Mouse (Mus musculus) adrenal gland, adult 8-10 months (tissue): ENCODE data around the gene Wwc2. TPM values are rescaled to one million over a fixed set of nuclear protein-coding genes. Genes with fewer than 3 reads are reported as not detected.

Source experiments
- DNase-seq: peaks from one replicate; pipeline ENCODE4 v3.0.0; 2022
- total RNA-seq, 4 experiments: library from RNA; stranded (reverse); gene quantifications; 2 replicates each; pipeline ENCODE4 v1.2.4; 2022

Gene Wwc2
- total RNA-seq = 10 to 100 TPM; 21.6 to 34.4 (median 28.8) TPM

GRCm38 (mm10) chr8:47990911-47991820, at the start of gene Wwc2:
Gene Wwc2 (minus strand): TSS chr8:47990924.
- DNase-seq = peak; percentile 82

- no peak for DNase-seq
Observed at GRCm38 (mm10) chr8:48038261-48038934, 47.7 kb upstream of the Wwc2 start.

- DNase-seq = no peak
Observed at GRCm38 (mm10) chr8:48032046-48032445, 41.3 kb upstream of the Wwc2 start.

GRCm38 (mm10) chr8:48030667-48031066, 39.9 kb upstream of the Wwc2 start:
- no peak for DNase-seq

GRCm38 (mm10) chr8:48026796-48027195, 36.1 kb upstream of the Wwc2 start:
- no peak for DNase-seq

GRCm38 (mm10) chr8:48023206-48023605, 32.5 kb upstream of the Wwc2 start:
- no peak for DNase-seq

GRCm38 (mm10) chr8:48019737-48020136, 29.0 kb upstream of the Wwc2 start:
- no peak for DNase-seq

- peak; percentile 50 for DNase-seq
Observed at GRCm38 (mm10) chr8:48016538-48016937, 25.8 kb upstream of the Wwc2 start.

- DNase-seq = peak; percentile 59
Observed at GRCm38 (mm10) chr8:48014386-48014785, 23.7 kb upstream of the Wwc2 start.

GRCm38 (mm10) chr8:48013281-48013680, 22.6 kb upstream of the Wwc2 start:
- no peak for DNase-seq

GRCm38 (mm10) chr8:48011871-48012270, 21.1 kb upstream of the Wwc2 start:
- no peak for DNase-seq

GRCm38 (mm10) chr8:48010977-48011376, 20.3 kb upstream of the Wwc2 start:
- no peak for DNase-seq

GRCm38 (mm10) chr8:48009399-48009798, 18.7 kb upstream of the Wwc2 start:
- no peak for DNase-seq

- DNase-seq = no peak
Observed at GRCm38 (mm10) chr8:48008936-48009335, 18.2 kb upstream of the Wwc2 start.

GRCm38 (mm10) chr8:48006869-48007268, 16.1 kb upstream of the Wwc2 start:
- DNase-seq = no peak

- DNase-seq = no peak
Observed at GRCm38 (mm10) chr8:48002551-48002950, 11.8 kb upstream of the Wwc2 start.

GRCm38 (mm10) chr8:48001395-48001794, 10.7 kb upstream of the Wwc2 start:
- DNase-seq = no peak

- no peak for DNase-seq
Observed at GRCm38 (mm10) chr8:47996712-47997111, 6.0 kb upstream of the Wwc2 start.

GRCm38 (mm10) chr8:47996126-47996525, 5.4 kb upstream of the Wwc2 start:
- DNase-seq = no peak

- DNase-seq = no peak
Observed at GRCm38 (mm10) chr8:47995391-47995790, 4.7 kb upstream of the Wwc2 start.

- DNase-seq = no peak
Observed at GRCm38 (mm10) chr8:47994618-47995274, 4.0 kb upstream of the Wwc2 start.

- DNase-seq = peak; percentile 94
Observed at GRCm38 (mm10) chr8:47990386-47990772, 345 bp downstream of the Wwc2 start.
